Mouse (Mus musculus): Measurements from ENCODE around the gene Slc25a16.

GRCm38 (mm10) chr10:62884517-62884916, 35.9 kb upstream of the Slc25a16 start:
- TF ChIP-seq EP300 (IDR thresholded peaks at IDR 0.05; ENCODE audit: low read depth in 1 of 2, low read length in 2 of 2) (no peak), MXI1 (IDR thresholded peaks at IDR 0.05; ENCODE audit: low read depth, low read length) (no peak), CTCF (IDR thresholded peaks at IDR 0.05 in 2 of 3, conservative IDR thresholded peaks at IDR 0.05 in 1 of 3; ENCODE audit: control insufficient read depth in 1 of 3, insufficient read depth in 1 of 3, low read depth in 2 of 3, low read length in 3 of 3, poor library complexity in 1 of 3, severe bottlenecking in 1 of 3) (no peak), CHD2 (IDR thresholded peaks at IDR 0.05; ENCODE audit: low read length) (no peak), POLR2A (IDR thresholded peaks at IDR 0.05; ENCODE audit: control insufficient read depth in 1 of 2, insufficient read depth in 1 of 2, low read depth in 1 of 2, low read length in 2 of 2, poor library complexity in 1 of 2) (no peak), RCOR1 (IDR thresholded peaks at IDR 0.05; ENCODE audit: low read depth, low read length) (no peak)
